Mouse (Mus musculus) cerebellum, adult 8-10 months (tissue): ENCODE data around the gene Ptprd.

Source experiments
- DNase-seq: peaks from one replicate; pipeline ENCODE4 v3.0.0; 2022

Gene Ptprd

DNA sequence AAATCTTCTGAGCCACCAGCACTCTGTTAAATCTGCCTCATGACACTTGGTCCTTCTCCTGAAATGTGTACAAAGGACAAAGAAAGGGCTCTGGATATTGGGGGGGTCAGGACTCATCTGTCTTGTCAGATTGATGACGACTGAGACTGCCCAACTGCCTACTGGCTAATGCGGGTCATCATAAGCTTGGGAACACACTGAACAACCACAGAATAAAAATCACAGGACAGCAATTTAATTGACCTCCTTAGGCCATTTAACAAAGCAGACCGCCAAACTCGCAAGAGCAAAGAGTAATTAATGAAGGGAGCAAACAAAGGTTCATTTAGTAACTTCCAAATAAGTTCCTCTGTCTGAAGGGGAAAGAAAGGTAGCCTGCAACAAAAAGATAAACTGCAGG is 2215.9 kb downstream of the Ptprd start:
- no peak for DNase-seq

DNA sequence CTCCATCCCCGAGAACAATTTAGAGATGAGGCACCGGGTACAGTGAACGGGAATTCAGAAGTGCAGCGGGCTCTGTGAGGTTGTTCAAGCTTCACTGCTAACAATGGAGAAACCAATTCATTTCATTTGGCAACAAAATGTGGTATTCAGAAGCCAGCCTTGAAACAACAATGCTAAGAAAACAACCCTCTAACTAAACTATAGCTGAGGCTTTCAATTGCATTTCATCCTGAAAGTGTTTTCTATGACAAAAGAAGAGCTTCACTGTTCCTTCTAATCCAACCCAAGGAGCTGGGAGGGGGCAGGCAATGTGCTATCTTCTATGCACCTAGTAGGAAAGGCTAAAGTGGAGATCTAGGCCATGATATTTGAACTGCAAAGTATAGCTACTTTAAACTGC is 2217.2 kb downstream of the Ptprd start:
- no peak for DNase-seq

DNA sequence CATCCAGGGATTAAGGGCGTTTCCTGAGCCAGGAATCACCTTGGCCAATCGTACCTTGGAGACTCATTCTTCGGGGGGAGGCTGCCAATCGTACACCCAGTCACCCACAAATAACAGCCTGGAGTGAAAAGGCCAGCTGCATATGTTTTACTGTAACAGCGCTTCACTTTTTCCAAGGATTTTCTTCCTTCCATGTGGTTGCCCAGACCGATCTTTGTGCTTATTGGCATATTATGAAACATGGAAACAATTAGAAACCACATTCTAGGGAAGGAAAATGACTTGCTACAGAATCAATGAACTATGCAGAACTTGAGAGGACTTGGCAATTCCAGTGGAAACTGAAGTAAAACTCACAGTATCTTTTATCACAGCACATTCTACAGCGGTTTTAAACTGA is 2218.7 kb downstream of the Ptprd start:
- DNase-seq, result no peak

DNA sequence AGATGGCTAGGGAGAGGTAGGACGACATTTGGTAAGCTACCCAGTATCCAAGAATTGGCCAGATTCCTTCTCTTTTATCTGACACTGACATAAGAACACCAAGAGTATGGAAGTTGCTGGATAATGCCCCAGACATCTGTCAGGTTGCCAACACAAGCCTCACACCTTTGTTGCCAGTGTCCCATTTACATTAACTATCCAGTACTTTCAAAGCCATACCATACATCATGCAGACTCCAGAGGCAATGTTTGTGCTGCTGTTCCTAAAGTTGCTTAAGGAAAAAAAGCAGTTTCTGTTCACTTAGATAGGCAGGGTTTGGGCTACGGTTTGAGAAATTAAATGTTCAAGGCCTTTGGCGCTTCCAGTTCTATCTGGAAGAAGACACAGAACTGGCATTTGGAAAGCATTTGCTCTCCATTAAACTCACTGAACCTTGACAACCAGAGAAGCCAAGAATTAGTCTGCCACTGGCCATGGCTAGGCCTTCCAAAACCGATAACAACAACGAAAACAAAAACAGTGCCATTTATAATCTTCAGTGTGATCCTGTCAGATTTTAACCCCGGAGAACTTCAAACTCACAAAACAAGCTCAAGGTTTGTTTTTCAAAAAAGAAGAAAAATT is 2220.0 kb downstream of the Ptprd start:
- peak; percentile 23 for DNase-seq

DNA sequence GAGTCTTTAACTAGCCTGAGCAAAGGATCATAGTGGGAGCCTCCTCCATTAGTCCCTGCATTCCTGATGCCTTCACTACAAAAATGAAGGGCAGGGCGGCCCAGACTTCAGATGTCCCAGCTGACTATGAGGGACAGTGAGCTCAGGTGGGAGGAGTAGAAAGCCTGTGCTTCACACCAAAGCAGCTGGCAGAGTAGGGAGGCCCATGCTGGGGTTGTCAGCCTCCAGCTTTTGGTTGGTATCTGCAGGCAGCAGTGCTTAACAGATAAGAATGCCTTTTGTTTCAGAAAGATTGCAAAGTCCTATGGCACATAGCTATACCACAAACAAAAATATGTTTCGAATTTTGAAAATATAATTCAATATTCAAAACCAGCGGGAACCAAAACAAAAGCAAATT is 2237.0 kb downstream of the Ptprd start:
- no peak for DNase-seq

DNA sequence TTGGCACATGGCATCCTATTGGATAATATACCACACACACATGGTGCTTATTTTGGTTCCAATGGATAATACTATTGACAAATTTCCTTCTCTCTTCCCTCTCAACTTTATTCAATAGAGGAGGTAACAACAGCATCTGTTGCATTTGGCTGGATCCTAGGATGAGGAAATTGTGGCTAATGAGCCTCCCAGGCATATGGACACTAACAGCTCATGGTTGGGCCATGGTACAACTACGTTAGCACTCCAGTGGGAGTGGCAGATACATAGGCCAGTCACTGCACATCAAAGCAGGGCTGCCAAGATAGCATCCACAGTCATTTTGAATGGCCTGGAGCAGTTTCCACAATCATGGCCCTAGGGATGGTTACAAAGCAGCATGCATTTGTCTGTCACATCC is 2238.4 kb downstream of the Ptprd start:
- DNase-seq, result no peak

DNA sequence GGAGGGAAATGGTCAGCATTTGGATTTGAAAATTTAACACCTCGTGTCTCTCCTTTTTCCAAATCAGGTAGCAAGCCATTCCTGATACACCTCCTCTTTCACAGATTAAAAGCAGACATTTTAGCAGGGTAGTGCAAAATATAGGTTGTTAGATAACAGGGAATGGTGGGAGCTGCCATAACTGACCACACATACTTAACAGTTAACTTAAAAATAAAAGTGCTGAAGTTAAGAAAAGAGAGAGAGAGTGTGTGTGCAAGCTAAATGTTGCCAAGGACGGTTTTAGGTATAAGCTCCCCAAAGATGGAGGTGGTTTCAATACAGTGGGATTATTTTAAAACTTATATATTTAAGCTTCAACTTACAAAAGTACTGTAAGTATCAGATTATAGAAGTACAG is 2241.8 kb downstream of the Ptprd start:
- no peak for DNase-seq

DNA sequence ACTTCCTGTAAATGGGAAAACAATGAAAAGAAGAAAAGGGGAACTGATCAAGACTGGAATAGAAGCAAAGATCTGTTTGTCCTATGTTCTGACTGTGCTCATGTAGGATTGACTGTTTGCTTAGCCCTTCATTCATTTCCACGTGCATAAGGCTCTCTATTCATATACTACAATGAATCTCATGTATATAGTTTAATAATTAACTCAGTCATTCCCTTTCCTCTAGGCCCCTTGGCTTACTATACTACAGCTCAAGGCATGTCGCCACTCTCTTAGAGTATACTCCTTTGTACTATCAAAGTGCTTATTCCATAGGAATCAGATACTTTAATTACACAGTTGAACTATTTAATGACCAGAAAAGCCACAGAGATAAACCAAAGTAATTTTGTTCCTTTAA is 2243.1 kb downstream of the Ptprd start:
- no peak for DNase-seq

DNA sequence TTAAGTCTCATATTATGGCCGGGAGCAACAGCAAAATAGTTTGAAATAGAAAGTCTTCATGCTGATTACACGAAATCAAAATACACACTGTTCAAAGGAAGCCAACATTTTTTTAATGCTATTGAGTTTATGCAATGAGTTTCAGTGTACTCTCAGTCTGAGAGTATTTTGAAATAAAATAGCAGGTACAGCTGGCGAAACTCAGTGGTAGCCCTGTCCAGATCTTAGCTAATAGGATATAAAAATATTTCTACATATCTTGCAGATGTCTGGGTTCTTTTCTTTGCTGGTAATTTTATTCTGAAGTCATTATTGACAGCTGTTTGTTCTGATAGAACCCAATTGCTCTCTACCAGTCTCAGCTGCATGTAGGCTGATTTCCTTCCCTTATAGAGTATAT is 2246.0 kb downstream of the Ptprd start:
- DNase-seq, result no peak

DNA sequence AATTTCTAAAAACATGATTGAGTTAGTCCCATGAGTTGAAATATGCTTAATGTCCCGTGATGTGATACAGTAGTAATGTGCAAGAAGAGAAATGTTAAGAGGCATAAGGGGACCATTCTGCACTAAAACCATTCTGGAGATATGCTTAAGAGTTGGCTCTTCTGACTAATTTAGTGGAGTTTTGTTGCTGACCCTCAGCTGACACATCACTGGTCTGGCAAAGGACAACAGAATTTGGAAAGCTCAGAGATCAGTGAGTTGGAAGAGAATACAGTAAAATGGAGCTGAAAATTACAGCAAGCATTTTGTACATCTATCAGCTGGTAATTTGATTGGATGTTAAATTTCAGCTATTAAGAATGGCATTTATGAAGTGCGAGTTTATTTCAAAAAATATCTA is 2248.8 kb downstream of the Ptprd start:
- DNase-seq, result no peak

DNA sequence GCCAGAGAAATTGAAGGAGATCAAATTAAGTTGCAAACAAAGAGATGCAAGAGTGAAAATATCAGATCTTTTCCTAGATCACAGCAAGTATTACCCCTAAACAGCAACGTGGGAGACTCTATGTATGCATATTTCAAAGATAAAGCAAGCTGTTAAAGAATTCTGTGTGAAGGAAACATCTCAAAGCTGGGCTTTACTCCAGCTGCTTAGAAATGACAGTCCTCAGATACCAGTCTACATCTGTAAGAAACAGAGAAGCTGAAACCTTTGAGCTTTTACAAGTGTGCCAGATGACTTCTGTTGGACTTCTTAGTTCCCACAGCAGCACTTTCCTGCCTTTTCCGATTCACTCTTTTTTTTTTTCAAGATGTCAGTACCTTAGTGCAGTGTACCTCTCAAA is 2249.9 kb downstream of the Ptprd start:
- no peak for DNase-seq

DNA sequence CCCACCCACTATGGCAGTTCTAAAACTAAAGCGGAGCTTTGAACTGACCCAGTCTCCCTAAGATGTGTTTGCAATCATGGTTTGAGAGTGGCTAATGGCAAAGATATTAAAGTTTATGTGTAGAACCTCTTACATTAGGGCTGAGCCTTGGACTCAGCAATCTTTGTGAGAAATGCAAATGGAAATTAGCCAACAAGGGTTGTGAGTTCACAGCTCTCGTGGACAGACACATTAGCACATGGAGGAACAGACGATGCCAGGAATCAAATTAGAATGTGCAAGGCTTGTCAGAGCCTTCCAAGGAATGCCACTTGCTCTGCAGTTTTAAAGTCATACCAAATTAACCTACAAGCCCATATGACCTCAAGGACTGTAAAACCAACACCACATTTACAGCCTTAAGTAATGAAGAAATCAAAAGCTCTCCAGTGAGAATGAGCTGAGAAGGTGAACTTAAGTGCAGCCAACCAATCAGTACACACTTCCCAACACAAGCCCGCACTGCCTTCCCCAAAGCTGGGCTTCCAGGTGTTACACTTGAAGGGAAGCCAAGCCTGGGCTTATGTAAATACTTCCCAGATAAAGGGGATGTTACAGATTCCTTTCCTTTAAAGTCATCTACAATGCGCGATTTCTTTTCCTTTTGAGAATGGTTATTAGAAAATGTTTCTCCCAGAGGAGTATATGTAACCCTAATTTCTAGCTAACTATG is 2258.3 kb downstream of the Ptprd start:
- no peak for DNase-seq

DNA sequence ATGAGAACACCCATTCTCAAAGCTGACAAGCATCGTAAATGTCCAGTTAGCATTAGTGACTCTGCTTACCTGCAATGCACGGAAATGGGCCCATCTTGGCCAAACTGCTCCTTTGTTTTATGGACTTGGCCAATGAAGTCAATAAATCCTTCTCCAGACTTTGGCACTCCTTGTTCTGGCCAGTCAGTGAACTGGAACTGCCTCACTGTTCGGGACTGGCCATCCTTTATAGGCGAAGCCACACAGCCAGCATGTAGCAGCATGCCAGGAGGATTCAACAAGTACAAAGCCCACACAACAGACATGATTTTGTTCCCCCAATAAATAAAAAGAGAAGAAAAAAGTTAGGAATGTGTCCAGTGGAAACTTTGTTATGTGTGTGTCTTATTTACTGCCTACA is 2261.2 kb downstream of the Ptprd start:
- DNase-seq, result no peak

DNA sequence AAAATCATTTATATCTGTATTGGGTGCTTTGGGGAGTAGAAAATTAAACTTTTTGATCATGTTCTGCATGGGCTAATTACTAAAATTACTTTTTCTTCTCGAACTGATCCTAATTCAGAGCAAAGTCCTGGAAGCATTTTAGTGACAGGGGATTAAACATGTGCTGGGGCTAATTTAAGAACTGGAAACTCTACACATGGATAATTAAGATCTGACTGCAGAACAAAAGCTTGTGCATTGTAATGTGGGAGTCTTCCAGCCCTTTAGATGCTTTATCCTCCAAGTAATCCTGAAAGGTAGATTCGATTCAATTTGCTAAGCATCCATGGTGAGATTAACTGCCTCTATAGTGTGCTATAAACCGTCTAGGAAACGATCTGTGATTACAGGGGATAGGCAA is 2316.9 kb downstream of the Ptprd start:
- no peak for DNase-seq
